Mouse (Mus musculus): ENCODE data around the gene C2cd5. TPM values are rescaled to one million over a fixed set of nuclear protein-coding genes. Genes with fewer than 3 reads are reported as not detected.
A peak's percentile ranks its signal among the peaks of the same experiment; 100 is the strongest.
"Not testable (repeated sequence)": the region's sequence is repeated elsewhere in the genome, so short reads cannot be mapped to it uniquely, and the experiment has no call there.

Gene C2cd5
- polyA plus RNA-seq, 1 experiment from 2014 or later: 26.7 TPM

GRCm38 (mm10) chr6:143027402-143027801, 72.5 kb downstream of the C2cd5 start:
- Histone ChIP-seq H3K4me2 (ENCODE audit: low read depth, low read length) (no peak overlapping the region), H3K9me3 (ENCODE audit: control insufficient read depth, low read length) (no peaks in the 10 kb centered on the region), H3K9ac (ENCODE audit: low read length) (no peak overlapping the region), H3K27me3 (ENCODE audit: control insufficient read depth, insufficient read depth, low read depth, low read length) (no peaks in the 10 kb centered on the region), H3K4me1 (replicated peaks; ENCODE audit: control insufficient read depth, insufficient read depth, low read length) (no peaks in the 10 kb centered on the region), H3K27ac (ENCODE audit: low read length) (no peak overlapping the region), H3K36me3 (ENCODE audit: control insufficient read depth, insufficient read depth, low read length) (peaks cover 9% of the 10 kb centered on the region), H3K4me3 (ENCODE audit: low read length) (no peak overlapping the region)
- WGBS: 56% methylated on average over 10 of the region's 10 CpGs
- ATAC-seq (ENCODE audit: low read depth): no peak

- 54% methylated on average over 6 of the region's 6 CpGs for WGBS
- H3K9me3 ChIP-seq (ENCODE audit: control insufficient read depth, low read length): no peaks in the 10 kb centered on the region
- no peaks in the 10 kb centered on the region for H3K36me3 ChIP-seq (ENCODE audit: control insufficient read depth, insufficient read depth, low read length)
- no peak overlapping the region for H3K27ac ChIP-seq (ENCODE audit: low read length)
- H3K4me2 ChIP-seq (ENCODE audit: low read depth, low read length): no peak overlapping the region
- H3K27me3 ChIP-seq (ENCODE audit: control insufficient read depth, insufficient read depth, low read depth, low read length): no peaks in the 10 kb centered on the region
- ATAC-seq (ENCODE audit: low read depth): no peak
- no peak overlapping the region for H3K4me3 ChIP-seq (ENCODE audit: low read length)
- no peaks in the 10 kb centered on the region for H3K4me1 ChIP-seq (replicated peaks; ENCODE audit: control insufficient read depth, insufficient read depth, low read length)
- no peak overlapping the region for H3K9ac ChIP-seq (ENCODE audit: low read length)
Observed at GRCm38 (mm10) chr6:143023691-143024090, 76.2 kb downstream of the C2cd5 start.

- no peak overlapping the region for H3K27ac ChIP-seq (ENCODE audit: low read length)
- no peaks in the 10 kb centered on the region for H3K27me3 ChIP-seq (ENCODE audit: control insufficient read depth, insufficient read depth, low read depth, low read length)
- WGBS: 76% methylated on average over 8 of the region's 8 CpGs
Observed at GRCm38 (mm10) chr6:143021756-143022155, 78.2 kb downstream of the C2cd5 start.

GRCm38 (mm10) chr6:143020647-143021046, 79.3 kb downstream of the C2cd5 start:
- 0 out of 2 replicates have a peak, but pooled peaks have one; percentile 20 for ATAC-seq (ENCODE audit: low read depth)
- no peak overlapping the region for H3K4me3 ChIP-seq (ENCODE audit: low read length)
- no peak overlapping the region for H3K4me2 ChIP-seq (ENCODE audit: low read depth, low read length)
- 69% methylated on average over 5 of the region's 5 CpGs for WGBS
- no peaks in the 10 kb centered on the region for H3K9me3 ChIP-seq (ENCODE audit: control insufficient read depth, low read length)
- peaks cover 4% of the 10 kb centered on the region; the same call in 1 of the 2 replicates for H3K36me3 ChIP-seq (ENCODE audit: control insufficient read depth, insufficient read depth, low read length)
- H3K27ac ChIP-seq (ENCODE audit: low read length): no peak overlapping the region
- no peak overlapping the region for H3K9ac ChIP-seq (ENCODE audit: low read length)
- H3K27me3 ChIP-seq (ENCODE audit: control insufficient read depth, insufficient read depth, low read depth, low read length): no peaks in the 10 kb centered on the region
- H3K4me1 ChIP-seq (replicated peaks; ENCODE audit: control insufficient read depth, insufficient read depth, low read length): no peaks in the 10 kb centered on the region

More at GRCm38 (mm10) chr6:143021756-143022155, 78.2 kb downstream of the C2cd5 start:
- peaks cover under 1% of the 10 kb centered on the region; the same call in 1 of the 2 replicates for H3K36me3 ChIP-seq (ENCODE audit: control insufficient read depth, insufficient read depth, low read length)
- no peak overlapping the region for H3K4me2 ChIP-seq (ENCODE audit: low read depth, low read length)
- H3K9me3 ChIP-seq (ENCODE audit: control insufficient read depth, low read length): no peaks in the 10 kb centered on the region
- H3K9ac ChIP-seq (ENCODE audit: low read length): no peak overlapping the region
- no peak for ATAC-seq (ENCODE audit: low read depth)
- no peaks in the 10 kb centered on the region for H3K4me1 ChIP-seq (replicated peaks; ENCODE audit: control insufficient read depth, insufficient read depth, low read length)
- H3K4me3 ChIP-seq (ENCODE audit: low read length): no peak overlapping the region

- Histone ChIP-seq H3K9me3 (ENCODE audit: control insufficient read depth, low read length) (no peaks in the 10 kb centered on the region), H3K4me2 (ENCODE audit: low read depth, low read length) (no peak overlapping the region), H3K4me1 (replicated peaks; ENCODE audit: control insufficient read depth, insufficient read depth, low read length) (no peaks in the 10 kb centered on the region), H3K36me3 (ENCODE audit: control insufficient read depth, insufficient read depth, low read length) (peaks cover 4% of the 10 kb centered on the region; the same call in 1 of the 2 replicates), H3K27ac (ENCODE audit: low read length) (no peak overlapping the region), H3K4me3 (ENCODE audit: low read length) (no peak overlapping the region), H3K9ac (ENCODE audit: low read length) (no peak overlapping the region), H3K27me3 (ENCODE audit: control insufficient read depth, insufficient read depth, low read depth, low read length) (no peaks in the 10 kb centered on the region)
- no peak for ATAC-seq (ENCODE audit: low read depth)
- 89% methylated on average over 4 of the region's 4 CpGs for WGBS
Observed at GRCm38 (mm10) chr6:143020146-143020545, 79.8 kb downstream of the C2cd5 start.

GRCm38 (mm10) chr6:143012513-143013215, 87.3 kb downstream of the C2cd5 start:
- H3K27me3 ChIP-seq (ENCODE audit: control insufficient read depth, insufficient read depth, low read depth, low read length): no peaks in the 10 kb centered on the region
- H3K9me3 ChIP-seq (ENCODE audit: control insufficient read depth, low read length): no peaks in the 10 kb centered on the region
- no peak overlapping the region for H3K4me3 ChIP-seq (ENCODE audit: low read length)
- WGBS: 90% methylated on average over 15 of the region's 15 CpGs
- no peaks in the 10 kb centered on the region for H3K4me1 ChIP-seq (replicated peaks; ENCODE audit: control insufficient read depth, insufficient read depth, low read length)
- no peak overlapping the region for H3K9ac ChIP-seq (ENCODE audit: low read length)
- H3K4me2 ChIP-seq (ENCODE audit: low read depth, low read length): no peak overlapping the region
- no peak overlapping the region for H3K27ac ChIP-seq (ENCODE audit: low read length)
- peaks cover 12% of the 10 kb centered on the region for H3K36me3 ChIP-seq (ENCODE audit: control insufficient read depth, insufficient read depth, low read length)
- ATAC-seq (ENCODE audit: low read depth): no peak

- 74% methylated on average over 5 of the region's 5 CpGs for WGBS
- no peaks in the 10 kb centered on the region for H3K27me3 ChIP-seq (ENCODE audit: control insufficient read depth, insufficient read depth, low read depth, low read length)
Observed at GRCm38 (mm10) chr6:143008865-143009264, 91.1 kb downstream of the C2cd5 start.

GRCm38 (mm10) chr6:143005209-143005608, 94.7 kb downstream of the C2cd5 start:
- not testable (repeated sequence) for H3K4me3 ChIP-seq (ENCODE audit: low read length); H3K9ac ChIP-seq (ENCODE audit: low read length); H3K4me2 ChIP-seq (ENCODE audit: low read depth, low read length); ATAC-seq (ENCODE audit: low read depth); H3K27ac ChIP-seq (ENCODE audit: low read length); H3K9me3 ChIP-seq (ENCODE audit: control insufficient read depth, low read length); H3K4me1 ChIP-seq (replicated peaks; ENCODE audit: control insufficient read depth, insufficient read depth, low read length); H3K27me3 ChIP-seq (ENCODE audit: control insufficient read depth, insufficient read depth, low read depth, low read length); H3K36me3 ChIP-seq (ENCODE audit: control insufficient read depth, insufficient read depth, low read length)
- WGBS: 83% methylated on average over 9 of the region's 9 CpGs

More at GRCm38 (mm10) chr6:143008865-143009264, 91.1 kb downstream of the C2cd5 start:
- Histone ChIP-seq H3K4me3 (ENCODE audit: low read length) (no peak overlapping the region), H3K27ac (ENCODE audit: low read length) (no peak overlapping the region), H3K9ac (ENCODE audit: low read length) (no peak overlapping the region), H3K4me1 (replicated peaks; ENCODE audit: control insufficient read depth, insufficient read depth, low read length) (no peaks in the 10 kb centered on the region), H3K4me2 (ENCODE audit: low read depth, low read length) (no peak overlapping the region), H3K36me3 (ENCODE audit: control insufficient read depth, insufficient read depth, low read length) (peaks cover 8% of the 10 kb centered on the region; the same call in 1 of the 2 replicates), H3K9me3 (ENCODE audit: control insufficient read depth, low read length) (no peaks in the 10 kb centered on the region; the same call in 1 of the 2 replicates)
- ATAC-seq (ENCODE audit: low read depth): no peak

GRCm38 (mm10) chr6:143004801-143005200, 95.1 kb downstream of the C2cd5 start:
- Histone ChIP-seq H3K9me3 (ENCODE audit: control insufficient read depth, low read length) (no peaks in the 10 kb centered on the region; the same call in 1 of the 2 replicates), H3K4me1 (replicated peaks; ENCODE audit: control insufficient read depth, insufficient read depth, low read length) (no peaks in the 10 kb centered on the region), H3K4me2 (ENCODE audit: low read depth, low read length) (no peak overlapping the region), H3K27ac (ENCODE audit: low read length) (no peak overlapping the region), H3K36me3 (ENCODE audit: control insufficient read depth, insufficient read depth, low read length) (no peaks in the 10 kb centered on the region), H3K4me3 (ENCODE audit: low read length) (no peak overlapping the region), H3K27me3 (ENCODE audit: control insufficient read depth, insufficient read depth, low read depth, low read length) (no peaks in the 10 kb centered on the region), H3K9ac (ENCODE audit: low read length) (no peak overlapping the region)
- ATAC-seq (ENCODE audit: low read depth): no peak
- 69% methylated on average over 9 of the region's 9 CpGs for WGBS

Data from lung, embryonic 16.5 days (tissue).